Mouse (Mus musculus): Measurements from ENCODE around the gene Pafah2.

Gene Pafah2

GRCm38 (mm10) chr4:134466381-134467262, 70.5 kb downstream of the Pafah2 start:
- no peak for DNase-seq

- DNase-seq: peak; percentile 45
Observed at GRCm38 (mm10) chr4:134467435-134468214, 71.5 kb downstream of the Pafah2 start.

GRCm38 (mm10) chr4:134468215-134468575, 72.1 kb downstream of the Pafah2 start, which contains the start of gene Stmn1:
TSS of gene Stmn1 (plus strand) at chr4:134468320.
- DNase-seq: peak; percentile 97

GRCm38 (mm10) chr4:134468578-134469266, 72.6 kb downstream of the Pafah2 start:
- peak; percentile 98 for DNase-seq

- no peak for DNase-seq
Observed at GRCm38 (mm10) chr4:134469341-134469796, 73.2 kb downstream of the Pafah2 start.

- no peak for DNase-seq
Observed at GRCm38 (mm10) chr4:134469985-134470384, 73.9 kb downstream of the Pafah2 start.

GRCm38 (mm10) chr4:134471469-134471868, 75.3 kb downstream of the Pafah2 start:
- no peak for DNase-seq

GRCm38 (mm10) chr4:134473764-134474163, 77.6 kb downstream of the Pafah2 start:
- no peak for DNase-seq

GRCm38 (mm10) chr4:134474240-134474639, 78.1 kb downstream of the Pafah2 start:
- DNase-seq: no peak

- no peak for DNase-seq
Observed at GRCm38 (mm10) chr4:134476899-134477298, 80.8 kb downstream of the Pafah2 start.

Data from kidney, postnatal 10 days (tissue).